Mouse (Mus musculus): ENCODE results near the gene Bola1. TPM values are rescaled to one million over a fixed set of nuclear protein-coding genes. Genes with fewer than 3 reads are reported as not detected.

Bola1 gene
- total RNA-seq, 2 experiments from 2014 or later: 17.5 to 18.2 TPM

DNA sequence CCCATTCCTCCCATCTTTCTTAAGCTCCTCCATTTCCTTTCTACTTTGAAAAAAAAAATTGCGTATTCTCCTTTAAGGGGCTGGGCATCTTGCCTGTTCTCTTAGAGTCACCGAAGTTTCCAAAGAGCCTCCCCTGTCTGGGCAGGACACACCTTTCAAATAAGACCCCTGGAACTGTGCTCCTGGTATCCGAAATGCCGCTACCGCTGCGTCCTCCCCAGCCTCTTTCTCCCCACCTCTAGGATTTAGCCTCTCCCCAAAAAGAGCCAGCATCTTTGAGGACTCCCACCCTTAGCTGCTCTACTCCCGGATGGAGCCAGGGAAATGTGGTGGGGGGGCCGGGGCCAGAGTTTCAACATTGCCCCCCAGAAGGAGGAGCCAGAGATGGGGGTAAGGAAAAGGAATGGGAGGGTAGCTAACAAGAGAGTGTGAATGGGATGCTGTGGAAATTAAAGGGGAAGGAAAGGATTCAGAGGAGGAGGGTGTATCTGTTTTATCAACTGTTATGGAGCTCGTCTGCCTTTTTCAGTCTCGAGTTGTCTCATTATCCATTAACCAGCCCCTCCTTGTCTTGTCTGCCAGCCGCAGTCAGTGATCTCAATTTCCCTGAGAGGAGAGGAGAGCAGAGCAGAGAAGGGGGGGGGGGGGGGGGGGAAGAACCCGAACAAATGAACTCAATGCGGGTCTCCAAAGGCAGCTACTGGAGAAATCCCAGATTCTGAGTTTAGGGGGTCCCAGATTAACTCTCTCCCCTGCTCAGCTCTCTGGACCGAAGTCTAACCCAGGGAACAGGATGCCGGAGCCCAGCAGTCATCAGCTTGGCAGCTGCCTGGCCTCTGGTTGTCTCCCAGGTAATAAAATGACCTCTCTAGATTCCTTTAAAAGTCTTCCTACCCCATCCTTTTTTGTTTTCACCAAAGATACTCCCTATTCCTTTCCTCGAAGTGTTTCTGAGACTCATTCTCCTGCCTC is 57.4 kb downstream of the Bola1 start, which contains the start of gene Mtmr11:
TSS of gene Mtmr11 (plus strand) at position 136 of the 972 bp plus-strand sequence.
- intact Hi-C loops (cut with DNase I): no loop called here
- DNase-seq: peak in 1 of 2 experiments; percentile 18

- intact Hi-C loops (cut with DNase I): no loop called here
- peak; percentile 41 to 44 for DNase-seq
Measured at GRCm38 (mm10) chr3:96160803-96161516, 58.5 kb downstream of the Bola1 start.

GRCm38 (mm10) chr3:96160222-96160802 is 59.2 kb downstream of the Bola1 start:
- peak; percentile 44 to 49 for DNase-seq
- intact Hi-C loops (cut with DNase I): no loop called here

- intact Hi-C loops (cut with DNase I): no loop called here
- DNase-seq: no peak
Measured at GRCm38 (mm10) chr3:96159820-96160219, 59.7 kb downstream of the Bola1 start.

- DNase-seq: no peak
- intact Hi-C loops (cut with DNase I): no loop called here
Measured at GRCm38 (mm10) chr3:96155501-96155900, 64.0 kb downstream of the Bola1 start.

DNA sequence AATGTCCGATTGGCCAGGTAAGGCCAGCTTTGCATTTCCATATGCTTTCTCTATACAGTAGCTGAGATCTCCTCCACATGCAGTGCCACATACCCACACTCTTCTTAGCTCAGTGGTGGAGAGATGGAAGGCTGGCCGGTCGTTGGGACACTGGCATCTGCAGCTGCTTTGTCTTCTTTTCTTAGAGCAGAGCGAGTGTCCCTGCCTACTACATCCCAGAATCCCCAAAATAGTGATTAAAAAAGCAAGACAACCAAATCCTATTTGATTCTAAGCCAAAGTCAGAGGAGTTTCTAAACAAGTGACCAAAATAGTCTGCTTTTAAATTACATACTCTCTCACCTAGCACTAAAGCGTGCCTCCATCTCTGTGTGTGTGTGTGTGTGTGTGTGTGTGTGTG is 66.9 kb downstream of the Bola1 start:
- intact Hi-C loops (cut with DNase I): no loop called here
- no peak for DNase-seq

GRCm38 (mm10) chr3:96151836-96152235 is 67.7 kb downstream of the Bola1 start:
- DNase-seq: no peak
- intact Hi-C loops (cut with DNase I): no loop called here

DNA sequence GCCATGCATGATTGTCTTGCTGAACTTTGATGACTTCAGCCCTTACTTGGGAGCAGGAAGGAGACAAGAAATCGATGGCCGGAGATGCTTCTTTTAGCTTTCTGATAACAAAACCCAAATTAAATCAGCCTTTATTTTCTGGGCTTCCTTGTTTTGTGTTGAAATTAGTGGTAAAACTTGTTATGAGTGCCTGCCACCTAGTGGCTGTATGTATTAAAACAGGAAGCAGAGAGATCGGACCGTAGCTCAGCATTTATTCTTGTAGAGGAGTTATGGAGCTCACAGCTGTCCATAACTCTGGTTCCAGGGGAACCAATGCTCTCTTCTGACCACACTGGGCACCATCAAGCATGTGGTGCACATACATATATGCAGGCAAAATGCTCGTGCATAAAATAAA is 71.6 kb downstream of the Bola1 start:
- DNase-seq: peak; percentile 37 to 69
- intact Hi-C loops (cut with DNase I): loop anchor here (2.0 to 5.0 kb wide), 3 partner anchors 66 to 181 kb away; no protein-coding TSS in a partner anchor

Small RNA genes within 50 kb of the gene (microRNA-seq; reads per million reads assigned to microRNA genes)
- gene Gm44492: 0 to 0.81 reads per million in 2 experiments
- gene Gm47311: 0 reads per million in 2 experiments
- gene Gm47313: 0 reads per million in 2 experiments

Other genes starting within 250 kb of the Bola1 start
- gene Plekho1, start 223.7 kb downstream of the Bola1 start, total RNA-seq (2021): 10 to 100 TPM; 92.3 to 93.0 TPM
- 10 to 100 TPM; 27.7 to 29.7 TPM for gene Vps45, start 161.2 kb downstream of the Bola1 start, total RNA-seq (2021)
- gene Otud7b, start 115.2 kb downstream of the Bola1 start, total RNA-seq (2021): 10 to 100 TPM; 49.4 to 54.4 TPM
- gene Mtmr11, start 57.7 kb downstream of the Bola1 start, total RNA-seq (2021): 1 to 10 TPM; 3.1 to 4.0 TPM
- 10 to 100 TPM; 18.3 to 22.3 TPM for gene Sf3b4, start 47.4 kb downstream of the Bola1 start, total RNA-seq (2021)
- 1 to 10 TPM; 7.0 to 7.7 TPM for gene Sv2a, start 38.6 kb downstream of the Bola1 start, total RNA-seq (2021)
- 1 to 10 TPM; 4.4 to 5.2 TPM for gene Hist2h2ab, start 156 bp upstream of the Bola1 start, total RNA-seq (2021)
- 10 to 100 TPM; 47.6 to 77.3 TPM for gene Hist2h2ac, start 1.2 kb upstream of the Bola1 start, total RNA-seq (2021)
- 1 to 10 TPM; 6.9 to 7.7 TPM for gene Hist2h2be, start 1.4 kb upstream of the Bola1 start, total RNA-seq (2021)
- 10 to 100 TPM; 22.1 to 48.5 TPM for gene Hist2h3c2, start 19.4 kb upstream of the Bola1 start, total RNA-seq (2021)
- gene Hist2h2aa2, start 20.6 kb upstream of the Bola1 start, total RNA-seq (2021): 100 to 1,000 TPM; 357 to 468 TPM
- gene Hist2h2aa1, start 25.8 kb upstream of the Bola1 start, total RNA-seq (2021): 10 to 100 TPM; 13.0 to 17.3 TPM
- 1 to 10 TPM in 1 of 2 experiments, not detected in 1; 1.1 TPM for gene Hist2h3c1, start 27.0 kb upstream of the Bola1 start, total RNA-seq (2021)
- 10 to 100 TPM; 26.0 to 42.3 TPM for gene Hist2h4, start 43.6 kb upstream of the Bola1 start, total RNA-seq (2021)
- gene Hist2h3b, start 48.9 kb upstream of the Bola1 start, total RNA-seq (2021): 100 to 1,000 TPM; 125 to 254 TPM
- gene Hist2h2bb, start 50.0 kb upstream of the Bola1 start, total RNA-seq (2021): 100 to 1,000 TPM; 121 to 256 TPM
- gene Fcgr1, start 74.3 kb upstream of the Bola1 start, total RNA-seq (2021): under 1 TPM; 0.45 to 0.46 TPM
- not detected for gene BC107364, start 232.6 kb upstream of the Bola1 start, total RNA-seq (2021)

Measured in heart, postnatal 14 days (tissue).